Mouse (Mus musculus): ENCODE measurements around the gene Ano1. TPM values are rescaled to one million over a fixed set of nuclear protein-coding genes. Genes with fewer than 3 reads are reported as not detected.

Ano1 gene
- polyA plus RNA-seq, 1 experiment from 2014 or later, result 7.4 TPM

DNA sequence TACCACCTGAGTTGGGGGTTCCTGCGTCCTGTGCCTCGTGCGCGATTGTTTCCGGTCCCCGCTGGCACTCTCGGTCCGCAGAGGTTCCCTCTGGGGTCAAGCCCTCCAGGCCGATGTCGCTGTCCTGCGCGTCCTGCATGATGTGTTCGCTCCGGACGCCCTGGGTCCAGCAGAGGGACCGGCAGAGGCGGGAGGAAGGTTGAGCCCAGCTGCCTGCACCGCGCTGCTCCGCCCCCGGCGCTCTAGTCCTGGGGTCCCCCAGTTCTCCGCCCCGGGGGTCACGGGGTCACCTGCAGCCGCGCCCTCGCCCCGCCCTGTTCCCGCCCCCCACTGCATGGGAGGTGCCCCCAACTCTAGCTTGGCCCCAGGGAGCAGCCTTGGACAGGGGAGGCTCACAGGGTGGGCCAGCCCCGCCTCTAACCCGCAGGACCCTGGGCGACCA is 13.4 kb downstream of the Ano1 start:
- Histone ChIP-seq H3K4me1 (replicated peaks) (peaks cover 49% of the 10 kb centered on the region), H3K27ac (peak overlapping the region; percentile 85), H3K9me3 (no peaks in the 10 kb centered on the region), H3K4me3 (peak overlapping the region; percentile 65), H3K36me3 (no peaks in the 10 kb centered on the region), H3K27me3 (ENCODE audit: insufficient read depth, poor library complexity, severe bottlenecking) (peaks cover 58% of the 10 kb centered on the region)
- peak; percentile 46 for DNase-seq (ENCODE audit: low spot score)
- WGBS, result under 1% methylated on average over 33 of the region's 33 CpGs

DNA sequence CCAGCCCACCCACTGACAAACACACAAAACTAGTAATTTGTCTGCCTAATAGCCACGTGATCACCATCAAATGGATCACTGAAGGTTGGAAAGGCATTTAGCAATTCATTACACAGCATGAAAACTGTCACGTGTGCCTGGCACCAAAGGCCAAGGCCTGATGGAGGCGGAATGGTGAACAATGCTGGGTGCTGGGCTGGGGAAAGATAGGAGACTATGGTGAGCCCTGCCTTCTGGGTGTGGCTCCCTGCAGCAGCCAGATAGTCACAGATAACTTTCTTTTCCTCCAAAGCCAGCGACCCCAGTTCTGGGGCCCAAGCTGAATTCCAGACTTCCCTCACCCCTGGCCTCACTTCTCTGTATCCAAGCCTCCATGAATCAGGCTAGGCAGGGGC is 19.9 kb downstream of the Ano1 start:
- peaks cover 32% of the 10 kb centered on the region for H3K27me3 ChIP-seq (ENCODE audit: insufficient read depth, poor library complexity, severe bottlenecking)
- DNase-seq (ENCODE audit: low spot score), result no peak
- peak overlapping the region; percentile 50; the same call in 1 of the 2 replicates for H3K27ac ChIP-seq
- WGBS, result 44% methylated on average over 4 of the region's 4 CpGs
- no peaks in the 10 kb centered on the region for H3K36me3 ChIP-seq
- peaks cover 26% of the 10 kb centered on the region for H3K4me1 ChIP-seq (replicated peaks)
- H3K4me3 ChIP-seq, result no peak overlapping the region
- H3K9me3 ChIP-seq, result no peaks in the 10 kb centered on the region

- WGBS, result 62% methylated on average over 9 of the region's 9 CpGs
- Histone ChIP-seq H3K27ac (peak overlapping the region; percentile 50; the same call in 1 of the 2 replicates), H3K9me3 (no peaks in the 10 kb centered on the region), H3K4me1 (replicated peaks) (peaks cover 21% of the 10 kb centered on the region; the same call in 1 of the 2 replicates), H3K27me3 (ENCODE audit: insufficient read depth, poor library complexity, severe bottlenecking) (peaks cover 27% of the 10 kb centered on the region), H3K4me3 (no peak overlapping the region), H3K36me3 (no peaks in the 10 kb centered on the region)
- DNase-seq (ENCODE audit: low spot score), result no peak
Observed at GRCm38 (mm10) chr7:144731182-144731896, 20.4 kb downstream of the Ano1 start.

- WGBS, result 66% methylated on average over 1 of the region's 1 CpGs
- H3K27me3 ChIP-seq (ENCODE audit: insufficient read depth, poor library complexity, severe bottlenecking), result 0 out of 2 replicates have a peak, but pooled peaks cover 3% of the 10 kb centered on the region
- H3K4me3 ChIP-seq, result no peak overlapping the region
- H3K4me1 ChIP-seq (replicated peaks), result no peaks in the 10 kb centered on the region
- no peaks in the 10 kb centered on the region for H3K9me3 ChIP-seq
- no peak for DNase-seq (ENCODE audit: low spot score)
- no peak overlapping the region for H3K27ac ChIP-seq
- no peaks in the 10 kb centered on the region for H3K36me3 ChIP-seq
Observed at GRCm38 (mm10) chr7:144724283-144724682, 27.5 kb downstream of the Ano1 start.

GRCm38 (mm10) chr7:144719956-144720355 is 31.8 kb downstream of the Ano1 start:
- no peaks in the 10 kb centered on the region for H3K27me3 ChIP-seq (ENCODE audit: insufficient read depth, poor library complexity, severe bottlenecking)
- no peaks in the 10 kb centered on the region for H3K36me3 ChIP-seq
- no peak for DNase-seq (ENCODE audit: low spot score)
- no peak overlapping the region for H3K27ac ChIP-seq
- H3K4me3 ChIP-seq, result no peak overlapping the region
- WGBS, result 91% methylated on average over 4 of the region's 4 CpGs
- no peaks in the 10 kb centered on the region for H3K4me1 ChIP-seq (replicated peaks)
- no peaks in the 10 kb centered on the region for H3K9me3 ChIP-seq

GRCm38 (mm10) chr7:144717736-144718135 is 34.0 kb downstream of the Ano1 start:
- H3K36me3 ChIP-seq, result no peaks in the 10 kb centered on the region
- 81% methylated on average over 5 of the region's 5 CpGs for WGBS

GRCm38 (mm10) chr7:144697870-144698269 is 53.9 kb downstream of the Ano1 start:
- H3K27ac ChIP-seq, result no peak overlapping the region
- H3K36me3 ChIP-seq, result peaks cover 8% of the 10 kb centered on the region; the same call in 1 of the 2 replicates
- H3K4me3 ChIP-seq, result no peak overlapping the region
- H3K9me3 ChIP-seq, result 0 out of 2 replicates have a peak, but pooled peaks cover 2% of the 10 kb centered on the region
- no peaks in the 10 kb centered on the region for H3K4me1 ChIP-seq (replicated peaks)
- DNase-seq (ENCODE audit: low spot score), result no peak
- no peaks in the 10 kb centered on the region for H3K27me3 ChIP-seq (ENCODE audit: insufficient read depth, poor library complexity, severe bottlenecking)
- WGBS, result 83% methylated on average over 9 of the region's 9 CpGs

More at GRCm38 (mm10) chr7:144717736-144718135, 34.0 kb downstream of the Ano1 start:
- no peak overlapping the region for H3K27ac ChIP-seq
- H3K9me3 ChIP-seq, result no peaks in the 10 kb centered on the region
- H3K4me3 ChIP-seq, result no peak overlapping the region
- no peaks in the 10 kb centered on the region for H3K27me3 ChIP-seq (ENCODE audit: insufficient read depth, poor library complexity, severe bottlenecking)
- no peaks in the 10 kb centered on the region for H3K4me1 ChIP-seq (replicated peaks)
- no peak for DNase-seq (ENCODE audit: low spot score)

- peak; percentile 27 for DNase-seq (ENCODE audit: low spot score)
- peak overlapping the region; percentile 35; the same call in 1 of the 2 replicates for H3K27ac ChIP-seq
- no peaks in the 10 kb centered on the region for H3K4me1 ChIP-seq (replicated peaks)
- H3K9me3 ChIP-seq, result 0 out of 2 replicates have a peak, but pooled peaks cover 2% of the 10 kb centered on the region
- 77% methylated on average over 7 of the region's 7 CpGs for WGBS
- no peak overlapping the region for H3K4me3 ChIP-seq
- H3K36me3 ChIP-seq, result peaks cover 8% of the 10 kb centered on the region; the same call in 1 of the 2 replicates
- no peaks in the 10 kb centered on the region for H3K27me3 ChIP-seq (ENCODE audit: insufficient read depth, poor library complexity, severe bottlenecking)
Observed at GRCm38 (mm10) chr7:144696764-144697704, 54.7 kb downstream of the Ano1 start.

DNA sequence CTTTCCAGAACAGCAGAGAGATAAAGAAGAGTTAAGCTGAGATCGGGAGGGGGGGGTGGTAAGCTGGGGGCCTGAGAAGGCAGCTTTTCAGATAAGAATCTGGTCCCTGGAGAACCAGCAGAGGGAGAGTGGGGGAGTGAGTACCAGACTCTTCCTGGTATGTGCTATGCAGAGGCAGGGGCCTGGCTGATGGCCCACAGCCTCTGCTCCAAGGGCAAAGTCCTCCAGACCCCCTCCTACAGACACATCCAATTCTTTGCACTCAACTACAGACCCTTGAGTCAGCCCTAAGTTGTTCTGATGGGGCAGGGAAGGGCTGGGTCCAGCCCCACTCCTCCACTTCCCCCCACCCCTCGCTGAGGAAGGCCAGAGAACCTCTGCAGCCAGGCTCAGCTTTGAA is 61.9 kb downstream of the Ano1 start:
- H3K4me1 ChIP-seq (replicated peaks), result peaks cover 38% of the 10 kb centered on the region
- no peak overlapping the region for H3K4me3 ChIP-seq
- no peaks in the 10 kb centered on the region for H3K36me3 ChIP-seq
- H3K27me3 ChIP-seq (ENCODE audit: insufficient read depth, poor library complexity, severe bottlenecking), result no peaks in the 10 kb centered on the region
- no peaks in the 10 kb centered on the region for H3K9me3 ChIP-seq
- H3K27ac ChIP-seq, result peak overlapping the region; percentile 81
- DNase-seq (ENCODE audit: low spot score), result no peak
- 70% methylated on average over 2 of the region's 2 CpGs for WGBS

DNA sequence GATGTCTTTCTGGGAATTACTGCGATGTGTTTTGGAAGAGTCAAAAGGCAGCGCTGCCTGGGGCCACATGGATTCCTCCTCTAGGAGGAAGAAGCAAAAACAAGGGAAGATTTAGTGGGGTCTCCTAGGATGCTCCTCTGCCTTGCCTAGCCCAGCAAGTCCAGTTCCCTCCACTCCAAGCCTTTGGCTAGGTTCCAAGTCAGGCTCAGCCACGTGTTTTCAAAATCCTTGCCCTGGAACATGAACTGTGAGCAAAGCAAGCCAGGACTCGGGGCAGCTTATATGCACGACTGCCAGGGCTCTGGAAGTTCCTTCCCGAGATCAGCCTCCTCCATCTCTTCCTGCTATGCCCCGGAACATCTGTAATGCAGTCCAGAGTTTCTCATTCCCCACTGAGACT is 62.6 kb downstream of the Ano1 start:
- H3K9me3 ChIP-seq, result no peaks in the 10 kb centered on the region
- H3K4me1 ChIP-seq (replicated peaks), result peaks cover 43% of the 10 kb centered on the region
- WGBS, result 69% methylated on average over 7 of the region's 7 CpGs
- no peak for DNase-seq (ENCODE audit: low spot score)
- no peaks in the 10 kb centered on the region for H3K27me3 ChIP-seq (ENCODE audit: insufficient read depth, poor library complexity, severe bottlenecking)
- no peak overlapping the region for H3K4me3 ChIP-seq
- H3K36me3 ChIP-seq, result no peaks in the 10 kb centered on the region
- peak overlapping the region; percentile 81 for H3K27ac ChIP-seq

DNA sequence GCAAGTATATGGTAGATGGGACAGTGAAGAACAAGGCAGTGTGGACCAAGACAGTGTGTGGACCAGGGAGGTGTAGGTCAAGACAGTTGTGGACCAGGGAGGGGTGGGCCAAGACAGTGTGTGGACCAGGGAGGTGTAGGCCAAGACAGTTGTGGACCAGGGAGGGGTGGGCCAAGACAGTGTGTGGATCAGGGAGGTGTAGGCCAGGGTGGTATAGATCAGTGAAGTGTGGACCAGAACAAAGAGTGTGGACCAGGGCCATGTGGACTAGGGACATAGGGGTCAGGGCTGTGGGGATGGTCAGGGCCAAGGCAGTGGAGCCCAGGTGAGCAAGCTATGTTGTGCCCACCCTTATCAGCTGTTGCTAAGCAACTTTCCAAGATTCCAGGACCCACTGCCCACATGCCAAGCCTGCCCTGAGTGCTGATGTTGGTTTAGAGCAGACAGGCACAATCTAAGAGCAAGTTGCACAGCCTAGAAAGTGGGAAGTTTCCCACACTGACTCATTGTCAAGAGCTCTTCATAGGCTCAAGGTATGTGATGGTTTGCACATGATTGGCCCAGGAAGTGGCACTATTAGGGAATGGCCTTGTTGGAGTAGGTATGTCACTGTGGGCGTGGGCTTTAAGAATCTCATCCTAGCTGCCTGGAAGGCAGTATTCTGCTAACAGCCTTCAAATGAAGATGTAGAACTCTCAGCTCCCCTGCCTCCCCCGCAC is 64.0 kb downstream of the Ano1 start:
- Histone ChIP-seq H3K27ac (peak overlapping the region; percentile 69; the same call in 1 of the 2 replicates), H3K9me3 (no peaks in the 10 kb centered on the region), H3K36me3 (0 out of 2 replicates have a peak, but pooled peaks cover 2% of the 10 kb centered on the region), H3K27me3 (ENCODE audit: insufficient read depth, poor library complexity, severe bottlenecking) (no peaks in the 10 kb centered on the region; the same call in 1 of the 2 replicates), H3K4me1 (replicated peaks) (peaks cover 43% of the 10 kb centered on the region), H3K4me3 (no peak overlapping the region)
- 83% methylated on average over 2 of the region's 2 CpGs for WGBS
- DNase-seq (ENCODE audit: low spot score), result no peak

- Histone ChIP-seq H3K27me3 (ENCODE audit: insufficient read depth, poor library complexity, severe bottlenecking) (peaks cover 15% of the 10 kb centered on the region), H3K4me3 (no peak overlapping the region), H3K9me3 (no peaks in the 10 kb centered on the region), H3K36me3 (0 out of 2 replicates have a peak, but pooled peaks cover 2% of the 10 kb centered on the region), H3K27ac (peak overlapping the region; percentile 66), H3K4me1 (replicated peaks) (peaks cover 36% of the 10 kb centered on the region)
- no peak for DNase-seq (ENCODE audit: low spot score)
- 74% methylated on average over 4 of the region's 4 CpGs for WGBS
Observed at GRCm38 (mm10) chr7:144684947-144685346, 66.8 kb downstream of the Ano1 start.

Measured in hindbrain, embryonic 10.5 days (tissue).